Mouse (Mus musculus): ENCODE data around the gene Sema5a. TPM values are rescaled to one million over a fixed set of nuclear protein-coding genes. Genes with fewer than 3 reads are reported as not detected.
A peak's percentile ranks its signal among the peaks of the same experiment; 100 is the strongest.
"Not testable (repeated sequence)": the region's sequence is repeated elsewhere in the genome, so short reads cannot be mapped to it uniquely, and the experiment has no call there.

Gene Sema5a
- polyA plus RNA-seq (2015; fragmentation: Nextera tagmentation; extraction: Ambion mirVana) = 0.59 and 0.60 TPM in 2 replicates

DNA sequence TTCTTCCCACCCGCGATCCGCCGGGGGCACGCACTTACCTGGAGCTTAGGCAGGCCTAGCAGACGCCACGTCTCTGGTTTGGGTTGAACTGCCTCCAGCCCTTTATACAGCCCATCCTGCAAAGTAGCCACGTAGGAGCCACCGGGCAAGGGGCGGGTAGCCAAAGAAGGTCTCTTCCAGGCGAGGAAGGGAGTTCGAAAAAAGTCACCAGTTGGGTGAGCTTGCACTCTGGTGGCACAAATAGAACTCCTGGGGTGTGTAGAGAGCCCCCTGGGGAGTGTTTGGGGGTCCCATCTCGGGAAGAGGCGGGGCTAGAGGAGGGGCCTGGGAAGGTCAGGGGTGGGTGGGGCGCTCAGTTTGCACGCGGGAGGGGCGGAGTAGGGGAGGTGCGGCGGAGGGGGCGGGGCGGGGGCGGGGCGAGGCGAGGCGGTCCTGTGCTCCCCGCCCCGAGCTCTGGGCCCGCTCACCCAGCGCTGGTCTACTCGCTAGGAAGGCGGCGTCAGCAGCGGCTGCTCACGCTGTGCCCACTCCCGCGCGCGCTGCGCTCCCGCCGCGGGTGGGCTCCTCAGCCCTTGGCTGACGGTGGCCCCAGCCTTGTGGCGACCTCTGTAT lies at the start of gene Sema5a:
Sema5a (plus strand) TSS at position 467 of the 612 bp plus-strand sequence.
- H3K27ac ChIP-seq (replicated peaks) = no peak within 1 kb of the TSS
- ATAC-seq (ENCODE audit: insufficient read depth) = peak; percentile 83
- peaks cover 36% of the 10 kb centered on the region for H3K27me3 ChIP-seq
- peak within 1 kb of the TSS; percentile 35; the same call in 1 of the 2 replicates for H3K9ac ChIP-seq
- H3K4me1 ChIP-seq (replicated peaks) = peaks cover 4% of the 10 kb centered on the region; the same call in 1 of the 2 replicates
- peak within 1 kb of the TSS; percentile 74 for H3K4me2 ChIP-seq
- H3K36me3 ChIP-seq (replicated peaks) = no peaks in the 10 kb centered on the region
- under 1% methylated on average over 26 of the region's 45 CpGs for WGBS (ENCODE audit: insufficient replicate concordance)
- H3K9me3 ChIP-seq (replicated peaks) = no peaks in the 10 kb centered on the region
- H3K4me3 ChIP-seq (replicated peaks) = peak within 1 kb of the TSS; percentile 53

DNA sequence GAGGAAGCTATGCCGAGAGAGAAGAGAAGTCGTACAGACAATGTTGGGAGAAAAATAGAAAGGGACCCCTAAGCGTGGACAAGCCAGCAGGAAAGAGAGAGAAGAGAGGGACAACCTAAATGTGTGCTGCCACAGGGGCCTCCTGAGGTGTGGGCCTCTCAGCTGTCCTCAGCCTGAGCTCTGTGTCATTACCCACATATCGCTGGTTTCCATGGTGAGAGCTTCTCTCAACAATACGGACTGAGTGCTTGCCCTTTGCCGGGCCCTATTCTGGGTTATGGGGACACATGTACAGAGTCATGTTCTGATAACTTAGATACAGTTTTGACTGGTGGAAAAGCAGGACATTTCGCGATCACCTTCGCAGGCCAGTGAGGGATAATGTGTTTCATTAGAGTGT lies 46.5 kb upstream of the Sema5a start:
- H3K9me3 ChIP-seq (replicated peaks) = no peaks in the 10 kb centered on the region
- no peak overlapping the region for H3K9ac ChIP-seq
- H3K27me3 ChIP-seq = no peaks in the 10 kb centered on the region
- H3K36me3 ChIP-seq (replicated peaks) = no peaks in the 10 kb centered on the region
- WGBS (ENCODE audit: insufficient replicate concordance) = 69% methylated on average over 9 of the region's 9 CpGs
- H3K4me3 ChIP-seq (replicated peaks) = no peak overlapping the region
- ATAC-seq (ENCODE audit: insufficient read depth) = no peak
- H3K4me1 ChIP-seq (replicated peaks) = no peaks in the 10 kb centered on the region
- no peak overlapping the region for H3K4me2 ChIP-seq
- H3K27ac ChIP-seq (replicated peaks) = no peak overlapping the region

DNA sequence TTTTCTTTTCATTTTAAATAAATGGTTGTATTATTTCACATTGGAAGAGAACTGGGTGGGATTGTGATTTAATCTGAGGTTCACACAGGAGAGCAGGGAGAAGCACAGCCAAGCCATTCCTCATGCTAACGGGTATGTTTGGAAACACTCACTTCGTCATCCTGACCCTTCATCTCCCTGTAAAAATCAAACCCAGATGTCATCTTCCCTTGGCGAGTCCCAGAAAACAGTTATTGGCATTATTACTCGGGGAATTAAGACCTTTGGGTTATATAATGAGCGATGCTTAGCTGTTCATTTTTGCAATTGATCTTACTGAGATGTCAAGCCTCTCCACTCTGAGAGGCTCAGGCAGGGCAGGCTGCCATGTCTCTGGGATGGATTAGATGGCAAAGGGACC lies 46.0 kb upstream of the Sema5a start:
- no peak for ATAC-seq (ENCODE audit: insufficient read depth)
- WGBS (ENCODE audit: insufficient replicate concordance) = 64% methylated on average over 5 of the region's 5 CpGs

DNA sequence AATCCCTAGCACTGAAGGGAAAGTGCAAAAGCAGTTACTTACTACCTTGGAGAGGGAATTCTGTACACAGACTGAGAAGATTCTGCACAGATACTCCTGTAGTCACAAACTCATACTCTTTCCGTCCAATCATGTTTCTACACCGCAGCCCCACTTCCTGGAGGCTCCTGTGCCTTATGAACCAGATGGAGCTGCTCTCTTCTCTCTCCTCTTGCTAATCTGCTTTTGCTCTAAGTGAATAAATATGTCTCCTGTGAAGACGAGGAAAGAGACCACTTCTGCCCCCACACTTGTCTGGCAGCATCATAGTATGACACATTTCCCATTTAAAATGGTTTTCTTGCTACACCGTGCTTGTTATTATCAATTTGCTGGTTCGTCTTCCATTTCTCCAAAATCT lies 41.4 kb upstream of the Sema5a start:
- no peak overlapping the region for H3K27ac ChIP-seq (replicated peaks)

More for the DNA sequence above, 46.0 kb upstream of the Sema5a start:
- Histone ChIP-seq H3K4me3 (replicated peaks) (no peak overlapping the region), H3K4me1 (replicated peaks) (no peaks in the 10 kb centered on the region), H3K9me3 (replicated peaks) (no peaks in the 10 kb centered on the region), H3K27ac (replicated peaks) (no peak overlapping the region), H3K4me2 (no peak overlapping the region), H3K36me3 (replicated peaks) (no peaks in the 10 kb centered on the region), H3K9ac (no peak overlapping the region), H3K27me3 (no peaks in the 10 kb centered on the region)

DNA sequence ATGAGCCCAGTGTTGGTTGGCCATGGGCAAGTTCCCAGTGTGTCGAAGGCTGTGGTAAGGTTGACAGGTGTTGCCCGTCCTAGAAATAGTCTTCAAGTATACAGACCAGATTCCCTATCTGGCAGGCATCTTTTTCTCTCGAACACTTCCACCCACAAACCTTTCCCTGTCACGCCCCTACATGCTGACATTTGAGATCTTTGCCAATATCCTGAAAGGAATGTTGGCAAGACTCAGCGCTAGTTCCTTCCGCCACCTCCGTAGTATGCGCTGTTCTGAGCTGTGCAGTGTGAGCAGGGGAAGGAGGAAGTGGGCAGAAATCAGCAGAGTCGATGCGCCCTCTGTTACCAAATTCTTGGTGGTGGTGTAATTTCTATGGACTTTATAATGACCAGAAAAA lies 39.7 kb upstream of the Sema5a start:
- 59% methylated on average over 10 of the region's 10 CpGs for WGBS (ENCODE audit: insufficient replicate concordance)
- Histone ChIP-seq H3K9ac (no peak overlapping the region), H3K27ac (replicated peaks) (no peak overlapping the region), H3K27me3 (no peaks in the 10 kb centered on the region), H3K36me3 (replicated peaks) (no peaks in the 10 kb centered on the region), H3K9me3 (replicated peaks) (no peaks in the 10 kb centered on the region), H3K4me2 (no peak overlapping the region), H3K4me1 (replicated peaks) (no peaks in the 10 kb centered on the region), H3K4me3 (replicated peaks) (no peak overlapping the region)
- no peak for ATAC-seq (ENCODE audit: insufficient read depth)

More for the DNA sequence above, 41.4 kb upstream of the Sema5a start:
- Histone ChIP-seq H3K36me3 (replicated peaks) (no peaks in the 10 kb centered on the region), H3K4me1 (replicated peaks) (no peaks in the 10 kb centered on the region), H3K9ac (no peak overlapping the region), H3K4me2 (no peak overlapping the region), H3K4me3 (replicated peaks) (no peak overlapping the region), H3K27me3 (no peaks in the 10 kb centered on the region), H3K9me3 (replicated peaks) (no peaks in the 10 kb centered on the region)
- 59% methylated on average over 5 of the region's 5 CpGs for WGBS (ENCODE audit: insufficient replicate concordance)
- ATAC-seq (ENCODE audit: insufficient read depth) = no peak

DNA sequence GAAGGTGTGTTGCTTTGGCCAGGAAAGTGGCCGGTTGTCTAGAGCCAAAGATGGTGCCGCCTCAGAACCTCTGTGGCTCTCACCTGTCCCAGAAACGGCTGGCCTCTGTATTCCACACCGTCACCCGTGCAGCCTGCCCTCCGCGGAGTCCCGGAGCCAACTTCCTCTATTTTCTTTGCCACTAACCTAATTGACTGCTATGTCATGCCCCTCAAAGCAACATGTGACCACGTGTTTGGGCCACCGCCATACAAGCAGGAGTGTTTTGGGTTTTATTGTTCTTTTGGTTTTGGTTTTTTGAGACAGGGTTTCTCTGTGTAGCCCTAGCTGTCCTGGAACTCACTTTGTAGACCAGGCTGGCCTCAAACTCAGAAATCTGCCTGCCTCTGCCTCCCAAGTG lies 29.9 kb upstream of the Sema5a start:
- ATAC-seq (ENCODE audit: insufficient read depth) = not testable (repeated sequence)
- WGBS (ENCODE audit: insufficient replicate concordance) = 59% methylated on average over 10 of the region's 10 CpGs

DNA sequence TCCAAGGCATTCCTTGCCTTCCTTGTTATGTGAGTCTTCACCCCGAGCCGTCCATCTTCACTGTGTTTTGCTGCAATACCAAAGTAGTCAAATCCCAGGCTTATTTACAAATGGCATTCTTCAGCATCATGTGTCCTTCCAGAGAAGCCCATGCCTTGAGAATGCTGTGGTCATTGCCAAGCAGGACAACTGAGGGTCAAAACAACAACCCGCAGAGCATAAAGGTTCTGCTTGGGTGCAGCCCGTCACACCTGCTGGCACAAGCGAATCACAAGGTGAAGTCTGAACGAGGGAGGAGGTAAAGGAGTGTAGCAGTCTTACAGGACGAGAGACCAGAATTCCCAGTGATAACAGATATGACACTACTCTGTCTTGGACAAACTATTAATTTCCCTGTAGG lies 21.6 kb upstream of the Sema5a start:
- H3K4me1 ChIP-seq (replicated peaks) = no peaks in the 10 kb centered on the region
- H3K4me2 ChIP-seq = no peak overlapping the region
- no peak overlapping the region for H3K9ac ChIP-seq
- no peak for ATAC-seq (ENCODE audit: insufficient read depth)
- H3K9me3 ChIP-seq (replicated peaks) = no peaks in the 10 kb centered on the region
- no peak overlapping the region for H3K27ac ChIP-seq (replicated peaks)
- no peak overlapping the region for H3K4me3 ChIP-seq (replicated peaks)
- H3K27me3 ChIP-seq = no peaks in the 10 kb centered on the region
- H3K36me3 ChIP-seq (replicated peaks) = no peaks in the 10 kb centered on the region
- 78% methylated on average over 7 of the region's 7 CpGs for WGBS (ENCODE audit: insufficient replicate concordance)

More for the DNA sequence above, 29.9 kb upstream of the Sema5a start:
- H3K9me3 ChIP-seq (replicated peaks); H3K36me3 ChIP-seq (replicated peaks); H3K4me1 ChIP-seq (replicated peaks); H3K4me3 ChIP-seq (replicated peaks); H3K9ac ChIP-seq; H3K27ac ChIP-seq (replicated peaks); H3K27me3 ChIP-seq; H3K4me2 ChIP-seq: not testable (repeated sequence)

DNA sequence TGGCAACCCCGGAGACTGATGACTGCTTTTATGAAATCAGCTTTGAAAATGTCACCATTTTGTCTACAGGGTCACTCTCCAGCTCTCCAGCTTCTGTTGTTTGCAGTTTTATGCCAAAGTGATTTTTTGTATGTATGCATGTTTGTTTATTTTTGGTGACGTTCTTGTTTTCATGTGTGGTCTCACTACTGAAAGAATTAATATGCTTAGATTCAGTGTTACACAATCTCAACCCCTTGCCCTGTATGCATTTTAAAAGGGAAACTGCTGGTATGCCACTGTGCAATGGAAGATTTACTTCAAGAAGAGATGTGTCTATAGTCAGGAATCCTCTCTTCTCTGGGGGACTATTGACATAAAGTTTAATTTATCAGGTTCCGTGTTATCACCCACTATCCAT lies 19.2 kb upstream of the Sema5a start:
- Histone ChIP-seq H3K27me3 (no peaks in the 10 kb centered on the region), H3K4me2 (no peak overlapping the region), H3K36me3 (replicated peaks) (no peaks in the 10 kb centered on the region), H3K4me3 (replicated peaks) (no peak overlapping the region), H3K27ac (replicated peaks) (no peak overlapping the region), H3K9ac (no peak overlapping the region), H3K9me3 (replicated peaks) (no peaks in the 10 kb centered on the region), H3K4me1 (replicated peaks) (no peaks in the 10 kb centered on the region)
- 64% methylated on average over 3 of the region's 3 CpGs for WGBS (ENCODE audit: insufficient replicate concordance)
- ATAC-seq (ENCODE audit: insufficient read depth) = no peak

DNA sequence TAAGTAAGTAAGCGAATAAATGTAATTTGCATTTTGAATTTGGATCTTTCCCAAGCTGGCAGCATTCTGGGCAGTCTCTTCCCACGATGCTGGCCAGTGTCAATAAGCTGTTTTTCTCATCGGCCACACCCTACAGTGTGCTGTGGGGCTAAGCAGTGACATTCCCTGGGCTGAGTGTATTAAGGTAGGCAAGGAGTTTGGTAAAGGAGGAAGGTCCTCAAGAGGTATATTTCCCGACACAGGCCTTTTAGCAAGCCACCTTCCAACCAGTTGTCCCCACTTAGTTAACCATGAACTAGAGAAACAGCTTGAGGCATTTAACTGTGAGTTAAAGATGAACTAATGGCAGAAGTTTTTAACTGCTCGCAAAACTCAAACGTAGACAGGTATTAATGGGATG lies 18.2 kb upstream of the Sema5a start:
- WGBS (ENCODE audit: insufficient replicate concordance) = 56% methylated on average over 6 of the region's 6 CpGs
- ATAC-seq (ENCODE audit: insufficient read depth) = no peak

DNA sequence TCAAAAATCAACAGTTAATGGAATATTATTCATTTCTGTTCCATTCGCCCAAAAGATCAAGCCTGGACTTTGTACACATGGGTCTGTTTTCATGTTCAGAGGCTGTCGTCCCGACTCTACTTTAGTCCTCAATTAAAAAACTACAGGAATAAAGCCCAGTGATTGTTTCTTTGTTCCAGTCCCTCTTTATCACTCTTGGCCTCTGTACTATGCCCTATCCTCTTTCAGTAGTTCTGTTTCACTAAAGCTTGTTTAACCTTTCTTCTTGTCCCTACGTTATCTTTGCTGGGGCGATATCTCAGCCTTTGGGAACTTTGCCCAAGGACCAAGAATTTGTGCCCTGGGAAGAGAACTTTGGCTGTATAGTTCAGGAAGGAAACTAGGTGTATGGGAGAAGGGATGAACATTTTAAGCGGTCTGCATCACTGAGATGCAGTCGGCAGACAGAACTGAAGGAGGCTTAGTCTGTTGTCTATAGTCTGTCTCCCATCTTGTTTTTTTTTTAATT lies 17.7 kb upstream of the Sema5a start:
- no peak overlapping the region for H3K4me3 ChIP-seq (replicated peaks)
- 62% methylated on average over 7 of the region's 7 CpGs for WGBS (ENCODE audit: insufficient replicate concordance)
- no peak overlapping the region for H3K4me2 ChIP-seq
- H3K27me3 ChIP-seq = no peaks in the 10 kb centered on the region
- no peaks in the 10 kb centered on the region for H3K36me3 ChIP-seq (replicated peaks)
- no peak overlapping the region for H3K9ac ChIP-seq
- no peak for ATAC-seq (ENCODE audit: insufficient read depth)
- H3K9me3 ChIP-seq (replicated peaks) = no peaks in the 10 kb centered on the region
- H3K4me1 ChIP-seq (replicated peaks) = no peaks in the 10 kb centered on the region
- no peak overlapping the region for H3K27ac ChIP-seq (replicated peaks)

More for the DNA sequence above, 18.2 kb upstream of the Sema5a start:
- Histone ChIP-seq H3K27ac (replicated peaks) (no peak overlapping the region), H3K36me3 (replicated peaks) (no peaks in the 10 kb centered on the region), H3K27me3 (no peaks in the 10 kb centered on the region), H3K4me1 (replicated peaks) (no peaks in the 10 kb centered on the region), H3K4me2 (no peak overlapping the region), H3K9ac (no peak overlapping the region), H3K9me3 (replicated peaks) (no peaks in the 10 kb centered on the region), H3K4me3 (replicated peaks) (no peak overlapping the region)

DNA sequence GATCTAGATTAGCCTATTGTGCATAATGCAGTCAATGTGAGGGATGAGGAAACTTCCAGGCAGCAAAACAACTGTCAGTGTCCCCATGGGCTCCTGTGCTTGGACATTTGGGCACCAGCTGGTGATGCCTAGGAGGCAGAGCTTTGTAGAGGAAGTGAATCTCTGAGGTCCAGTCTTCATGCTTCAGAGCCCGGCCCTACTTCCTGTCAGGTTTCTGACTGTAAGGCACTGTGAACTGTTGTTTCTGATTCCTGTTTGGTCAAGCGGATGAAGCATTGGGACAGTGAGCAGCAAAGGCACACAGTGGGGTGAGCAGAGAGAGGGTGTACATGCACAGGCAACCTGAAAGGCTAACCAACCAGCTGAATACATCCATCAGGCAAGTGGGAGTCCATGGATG lies 14.5 kb upstream of the Sema5a start:
- 41% methylated on average over 2 of the region's 2 CpGs for WGBS (ENCODE audit: insufficient replicate concordance)
- H3K27me3 ChIP-seq = no peaks in the 10 kb centered on the region
- ATAC-seq (ENCODE audit: insufficient read depth) = no peak
- H3K9me3 ChIP-seq (replicated peaks) = no peaks in the 10 kb centered on the region
- no peak overlapping the region for H3K27ac ChIP-seq (replicated peaks)
- no peak overlapping the region for H3K4me3 ChIP-seq (replicated peaks)
- H3K4me1 ChIP-seq (replicated peaks) = no peaks in the 10 kb centered on the region
- H3K36me3 ChIP-seq (replicated peaks) = no peaks in the 10 kb centered on the region
- no peak overlapping the region for H3K9ac ChIP-seq
- no peak overlapping the region for H3K4me2 ChIP-seq

DNA sequence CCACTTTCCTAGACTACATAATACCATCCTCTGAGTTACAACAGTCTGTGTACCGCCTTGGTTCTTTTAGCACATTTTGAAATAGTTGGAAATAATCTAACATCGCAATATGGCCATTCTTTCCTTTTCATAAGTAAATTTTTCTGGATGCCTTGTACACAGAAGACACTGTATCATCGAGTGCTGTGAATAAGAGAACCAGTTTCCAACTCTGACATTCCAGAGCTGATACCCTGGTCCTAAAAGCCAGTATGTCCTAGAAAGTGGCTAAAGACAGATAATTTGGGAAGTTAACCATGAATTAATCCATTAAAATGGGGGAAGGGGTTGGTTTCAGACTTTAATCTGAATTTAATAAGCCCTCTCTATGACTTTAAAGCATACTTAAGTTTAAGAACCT lies 12.4 kb upstream of the Sema5a start:
- no peaks in the 10 kb centered on the region for H3K9me3 ChIP-seq (replicated peaks)
- WGBS (ENCODE audit: insufficient replicate concordance) = 62% methylated on average over 3 of the region's 3 CpGs
- H3K27ac ChIP-seq (replicated peaks) = no peak overlapping the region
- no peaks in the 10 kb centered on the region for H3K27me3 ChIP-seq
- no peaks in the 10 kb centered on the region for H3K36me3 ChIP-seq (replicated peaks)
- no peak for ATAC-seq (ENCODE audit: insufficient read depth)
- H3K4me2 ChIP-seq = no peak overlapping the region
- no peak overlapping the region for H3K4me3 ChIP-seq (replicated peaks)
- H3K4me1 ChIP-seq (replicated peaks) = no peaks in the 10 kb centered on the region
- no peak overlapping the region for H3K9ac ChIP-seq
